Mouse (Mus musculus): ENCODE results near the gene Pgpep1. TPM values are rescaled to one million over a fixed set of nuclear protein-coding genes. Genes with fewer than 3 reads are reported as not detected.

Pgpep1 gene
- polyA plus RNA-seq, 1 experiment from 2014 or later: 102 TPM

- Histone ChIP-seq H3K4me3 (no peak overlapping the region), H3K4me1 (replicated peaks) (peaks cover 82% of the 10 kb centered on the region), H3K36me3 (peaks cover 35% of the 10 kb centered on the region), H3K27me3 (no peaks in the 10 kb centered on the region), H3K9me3 (no peaks in the 10 kb centered on the region), H3K27ac (replicated peaks) (peak overlapping the region; percentile 92), H3K9ac (peak overlapping the region; percentile 46; the same call in 1 of the 2 replicates), H3K4me2 (peak overlapping the region; percentile 81)
- WGBS: 12% methylated on average over 13 of the region's 13 CpGs
- ATAC-seq (ENCODE audit: low read depth): peak; percentile 38
Observed at GRCm38 (mm10) chr8:70656193-70656790, 3.9 kb downstream of the Pgpep1 start.

GRCm38 (mm10) chr8:70655469-70655868, 4.7 kb downstream of the Pgpep1 start:
- peak overlapping the region; percentile 92 for H3K27ac ChIP-seq (replicated peaks)
- no peaks in the 10 kb centered on the region for H3K9me3 ChIP-seq
- 0 out of 2 replicates have a peak overlapping the region, but pooled peaks have one; percentile 34 for H3K9ac ChIP-seq
- no peak overlapping the region for H3K4me3 ChIP-seq
- no peaks in the 10 kb centered on the region for H3K27me3 ChIP-seq
- peaks cover 43% of the 10 kb centered on the region for H3K36me3 ChIP-seq
- peaks cover 86% of the 10 kb centered on the region for H3K4me1 ChIP-seq (replicated peaks)
- WGBS: 12% methylated on average over 2 of the region's 2 CpGs
- peak overlapping the region; percentile 33 for H3K4me2 ChIP-seq
- ATAC-seq (ENCODE audit: low read depth): no peak

GRCm38 (mm10) chr8:70654121-70654520, 6.1 kb downstream of the Pgpep1 start:
- no peak for ATAC-seq (ENCODE audit: low read depth)
- WGBS: 51% methylated on average over 1 of the region's 1 CpGs
- H3K4me1 ChIP-seq (replicated peaks): peaks cover 90% of the 10 kb centered on the region
- peak overlapping the region; percentile 21; the same call in 1 of the 2 replicates for H3K4me2 ChIP-seq
- no peaks in the 10 kb centered on the region for H3K27me3 ChIP-seq
- H3K9ac ChIP-seq: no peak overlapping the region
- no peak overlapping the region for H3K4me3 ChIP-seq
- no peaks in the 10 kb centered on the region for H3K9me3 ChIP-seq
- peaks cover 56% of the 10 kb centered on the region for H3K36me3 ChIP-seq
- peak overlapping the region; percentile 92 for H3K27ac ChIP-seq (replicated peaks)

GRCm38 (mm10) chr8:70653226-70653625, 7.0 kb downstream of the Pgpep1 start:
- 46% methylated on average over 2 of the region's 2 CpGs for WGBS
- no peak overlapping the region for H3K4me3 ChIP-seq
- H3K9ac ChIP-seq: 0 out of 2 replicates have a peak overlapping the region, but pooled peaks have one; percentile 34
- no peak for ATAC-seq (ENCODE audit: low read depth)
- peak overlapping the region; percentile 67 for H3K27ac ChIP-seq (replicated peaks)
- H3K4me2 ChIP-seq: no peak overlapping the region
- no peaks in the 10 kb centered on the region for H3K9me3 ChIP-seq
- peaks cover 61% of the 10 kb centered on the region for H3K36me3 ChIP-seq
- H3K4me1 ChIP-seq (replicated peaks): peaks cover 90% of the 10 kb centered on the region
- H3K27me3 ChIP-seq: no peaks in the 10 kb centered on the region

- Histone ChIP-seq H3K4me2 (no peak overlapping the region), H3K4me3 (no peak overlapping the region), H3K9ac (peak overlapping the region; percentile 22; the same call in 1 of the 2 replicates), H3K4me1 (replicated peaks) (peaks cover 91% of the 10 kb centered on the region), H3K27ac (replicated peaks) (peak overlapping the region; percentile 90), H3K9me3 (no peaks in the 10 kb centered on the region), H3K36me3 (peaks cover 54% of the 10 kb centered on the region), H3K27me3 (no peaks in the 10 kb centered on the region)
- WGBS: 86% methylated on average over 17 of the region's 17 CpGs
- ATAC-seq (ENCODE audit: low read depth): no peak
Observed at GRCm38 (mm10) chr8:70650351-70650750, 9.8 kb downstream of the Pgpep1 start.

- no peaks in the 10 kb centered on the region for H3K9me3 ChIP-seq
- peaks cover 82% of the 10 kb centered on the region for H3K4me1 ChIP-seq (replicated peaks)
- 34% methylated on average over 4 of the region's 4 CpGs for WGBS
- no peak overlapping the region; the same call in 1 of the 2 replicates for H3K4me2 ChIP-seq
- no peak overlapping the region for H3K4me3 ChIP-seq
- no peaks in the 10 kb centered on the region for H3K27me3 ChIP-seq
- peak overlapping the region; percentile 90 for H3K27ac ChIP-seq (replicated peaks)
- H3K9ac ChIP-seq: no peak overlapping the region; the same call in 1 of the 2 replicates
- ATAC-seq (ENCODE audit: low read depth): peak; percentile 71
- peaks cover 45% of the 10 kb centered on the region for H3K36me3 ChIP-seq
Observed at GRCm38 (mm10) chr8:70649324-70649723, 10.9 kb downstream of the Pgpep1 start.

- 60% methylated on average over 3 of the region's 3 CpGs for WGBS
- Histone ChIP-seq H3K4me3 (no peak overlapping the region), H3K27me3 (no peaks in the 10 kb centered on the region), H3K36me3 (peaks cover 45% of the 10 kb centered on the region), H3K4me1 (replicated peaks) (peaks cover 78% of the 10 kb centered on the region), H3K27ac (replicated peaks) (peak overlapping the region; percentile 90), H3K4me2 (no peak overlapping the region; the same call in 1 of the 2 replicates), H3K9me3 (no peaks in the 10 kb centered on the region), H3K9ac (no peak overlapping the region; the same call in none of the 2 replicates)
- ATAC-seq (ENCODE audit: low read depth): peak; percentile 11; the same call in 1 of the 2 replicates
Observed at GRCm38 (mm10) chr8:70648921-70649320, 11.3 kb downstream of the Pgpep1 start.

GRCm38 (mm10) chr8:70648164-70648442, 12.1 kb downstream of the Pgpep1 start:
- no peak overlapping the region for H3K4me2 ChIP-seq
- no peaks in the 10 kb centered on the region for H3K27me3 ChIP-seq
- no peak overlapping the region for H3K4me3 ChIP-seq
- no peak for ATAC-seq (ENCODE audit: low read depth)
- H3K27ac ChIP-seq (replicated peaks): peak overlapping the region; percentile 90; the same call in 1 of the 2 replicates
- H3K36me3 ChIP-seq: peaks cover 41% of the 10 kb centered on the region
- peaks cover 73% of the 10 kb centered on the region for H3K4me1 ChIP-seq (replicated peaks)
- no peaks in the 10 kb centered on the region for H3K9me3 ChIP-seq
- WGBS: 42% methylated on average over 1 of the region's 1 CpGs
- H3K9ac ChIP-seq: peak overlapping the region; percentile 14; the same call in 1 of the 2 replicates

- 38% methylated on average over 8 of the region's 8 CpGs for WGBS
- H3K4me2 ChIP-seq: no peak overlapping the region
- peak overlapping the region; percentile 41 for H3K9ac ChIP-seq
- peaks cover 67% of the 10 kb centered on the region for H3K4me1 ChIP-seq (replicated peaks)
- no peaks in the 10 kb centered on the region for H3K9me3 ChIP-seq
- peak overlapping the region; percentile 90 for H3K27ac ChIP-seq (replicated peaks)
- no peaks in the 10 kb centered on the region for H3K27me3 ChIP-seq
- peaks cover 39% of the 10 kb centered on the region for H3K36me3 ChIP-seq
- H3K4me3 ChIP-seq: no peak overlapping the region
- ATAC-seq (ENCODE audit: low read depth): no peak
Observed at GRCm38 (mm10) chr8:70647343-70648163, 12.6 kb downstream of the Pgpep1 start.

GRCm38 (mm10) chr8:70646775-70647174, 13.4 kb downstream of the Pgpep1 start:
- H3K4me3 ChIP-seq: no peak overlapping the region
- H3K9me3 ChIP-seq: no peaks in the 10 kb centered on the region
- peak overlapping the region; percentile 41; the same call in 1 of the 2 replicates for H3K9ac ChIP-seq
- no peak overlapping the region for H3K27ac ChIP-seq (replicated peaks)
- no peak overlapping the region for H3K4me2 ChIP-seq
- ATAC-seq (ENCODE audit: low read depth): no peak
- H3K36me3 ChIP-seq: peaks cover 31% of the 10 kb centered on the region
- H3K4me1 ChIP-seq (replicated peaks): peaks cover 61% of the 10 kb centered on the region
- no peaks in the 10 kb centered on the region for H3K27me3 ChIP-seq

- peak overlapping the region; percentile 54; the same call in 1 of the 2 replicates for H3K27ac ChIP-seq (replicated peaks)
- H3K27me3 ChIP-seq: no peaks in the 10 kb centered on the region
- 56% methylated on average over 6 of the region's 6 CpGs for WGBS
- peaks cover 27% of the 10 kb centered on the region for H3K36me3 ChIP-seq
- H3K9me3 ChIP-seq: no peaks in the 10 kb centered on the region
- no peak overlapping the region for H3K4me3 ChIP-seq
- ATAC-seq (ENCODE audit: low read depth): no peak
- no peak overlapping the region for H3K4me2 ChIP-seq
- peaks cover 61% of the 10 kb centered on the region for H3K4me1 ChIP-seq (replicated peaks)
- H3K9ac ChIP-seq: 0 out of 2 replicates have a peak overlapping the region, but pooled peaks have one; percentile 34
Observed at GRCm38 (mm10) chr8:70646369-70646768, 13.8 kb downstream of the Pgpep1 start.

All from neural tube, embryonic 13.5 days (tissue).